Mouse (Mus musculus) heart, adult 18-20 months (tissue): ENCODE results near the gene Camkv. TPM values are rescaled to one million over a fixed set of nuclear protein-coding genes. Genes with fewer than 3 reads are reported as not detected.

Experiments used
- DNase-seq, 2 experiments: peaks; one replicate each; pipeline ENCODE4 v3.0.0; 2021 to 2022; ENCODE audit warnings: mixed read lengths in 1 of 2
- total RNA-seq, 2 experiments: library from RNA; stranded (reverse); gene quantifications; 2 replicates each; pipeline ENCODE4 v1.2.3; 2021

Camkv gene
- total RNA-seq, 2 experiments from 2014 or later = not detected

- DNase-seq = peak in 1 of 2 experiments; percentile 28
Observed at GRCm38 (mm10) chr9:107987950-107988349, 52.5 kb downstream of the Camkv start.

- no peak for DNase-seq
Observed at GRCm38 (mm10) chr9:107992197-107992596, 56.7 kb downstream of the Camkv start, which contains the start of gene Cdhr4. Gene Cdhr4 (plus strand): TSS chr9:107992497.

GRCm38 (mm10) chr9:107993013-107993412 lies 57.5 kb downstream of the Camkv start:
- no peak for DNase-seq

GRCm38 (mm10) chr9:107994464-107994863 lies 59.0 kb downstream of the Camkv start:
- DNase-seq = no peak

- DNase-seq = no peak
Observed at GRCm38 (mm10) chr9:107995513-107995912, 60.0 kb downstream of the Camkv start.

- DNase-seq = no peak
Observed at GRCm38 (mm10) chr9:107996049-107996448, 60.6 kb downstream of the Camkv start, which contains the start of gene Gm20662. Gene Gm20662 (plus strand): TSS chr9:107996349.

Other genes starting within 250 kb of the Camkv start
- gene Sema3f, start 225.2 kb upstream of the Camkv start, total RNA-seq = 10 to 100 TPM; 14.7 to 16.5 TPM
- gene Rbm5, start 164.7 kb upstream of the Camkv start, total RNA-seq = 10 to 100 TPM; 48.6 to 57.9 TPM
- 10 to 100 TPM; 25.1 to 25.2 TPM for gene Rbm6, start 62.4 kb upstream of the Camkv start, total RNA-seq
- 10 to 100 TPM; 10.0 to 10.3 TPM for gene Mon1a, start 47.5 kb upstream of the Camkv start, total RNA-seq
- gene Mst1r, start 28.8 kb upstream of the Camkv start, total RNA-seq = 1 to 10 TPM; 2.3 to 3.1 TPM
- not detected for gene Actl11, start 7.2 kb upstream of the Camkv start, total RNA-seq
- 1 to 10 TPM in 1 of 2 experiments, under 1 TPM in 1; 0.35 to 1.0 TPM for gene Traip, start 14.5 kb downstream of the Camkv start, total RNA-seq
- 10 to 100 TPM; 12.3 to 15.6 TPM for gene Uba7, start 39.8 kb downstream of the Camkv start, total RNA-seq
- under 1 TPM in 1 of 2 experiments, not detected in 1; 0.37 TPM for gene Gm20661, start 47.4 kb downstream of the Camkv start, total RNA-seq
- gene Inka1, start 50.2 kb downstream of the Camkv start, total RNA-seq = 1 to 10 TPM; 6.1 to 8.4 TPM
- 1 to 10 TPM in 1 of 2 experiments, not detected in 1; 2.7 TPM for gene Cdhr4, start 56.8 kb downstream of the Camkv start, total RNA-seq
- 1 to 10 TPM; 1.1 to 1.4 TPM for gene Gm20662, start 60.7 kb downstream of the Camkv start, total RNA-seq
- gene Ip6k1, start 66.8 kb downstream of the Camkv start, total RNA-seq = 10 to 100 TPM; 30.4 to 32.0 TPM
- 10 to 100 TPM; 10.5 to 10.6 TPM for gene Gmppb, start 113.6 kb downstream of the Camkv start, total RNA-seq
- 1 to 10 TPM; 1.4 to 1.8 TPM for gene Amigo3, start 117.5 kb downstream of the Camkv start, total RNA-seq
- under 1 TPM in 1 of 2 experiments, not detected in 1; 0.36 TPM for gene Mst1, start 144.8 kb downstream of the Camkv start, total RNA-seq
- 10 to 100 TPM; 83.4 to 86.8 TPM for gene Rnf123, start 147.7 kb downstream of the Camkv start, total RNA-seq
- 10 to 100 TPM; 37.4 to 48.3 TPM for gene Apeh, start 158.9 kb downstream of the Camkv start, total RNA-seq